ENCODE assay signal across 15 mouse cellular contexts in the genomic region with DNA sequence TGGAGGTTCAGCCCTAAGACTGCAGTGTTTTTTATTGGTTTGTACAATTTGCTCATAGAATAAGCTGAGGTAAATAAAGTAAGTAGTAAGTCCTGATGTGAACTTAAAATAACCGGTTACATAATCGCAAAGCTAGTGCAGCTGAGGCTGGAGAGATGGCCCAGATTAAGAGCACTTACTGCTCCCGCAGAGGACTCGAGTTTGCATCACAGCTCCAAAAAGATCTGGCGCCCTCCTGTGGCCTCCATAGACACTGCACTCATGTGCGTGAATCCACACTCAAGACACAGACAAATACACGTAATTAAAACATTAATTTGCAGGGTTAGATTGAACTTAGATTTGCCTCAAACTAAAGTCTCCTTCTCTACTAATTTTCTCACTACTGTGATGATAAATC.
DNase-seq lines count a peak whose midpoint lies in the region; ATAC-seq and TF ChIP-seq lines count a peak whose summit lies in the region.
"Had no signal": no experiment of that assay in that cellular context is flagged by ENCODE, and none has a peak within 500 bp of the region (broad histone marks: within the 10 kb centered on the region; RNA-seq: fewer than 3 reads in every experiment).

No protein-coding gene starts in this region.

- no peaks in the 10 kb centered on the region for H3K79me2 ChIP-seq in heart, adult 2 months (replicated peaks; ENCODE audit: control insufficient read depth, insufficient read depth, low read length)

- ATAC-seq in lung, postnatal 0 days, result no peak
- ATAC-seq in hindbrain, embryonic 11.5 days (ENCODE audit: low FRiP score), result no peak
- ATAC-seq: forebrain, embryonic 16.5 days had no signal

- no peak overlapping the region for H3K9ac ChIP-seq in heart, adult 2 months (ENCODE audit: low read depth, low read length)
- H3K9ac ChIP-seq in lung, postnatal 0 days (replicated peaks; ENCODE audit: low read depth), result no peak overlapping the region
- H3K9ac ChIP-seq in hindbrain, embryonic 11.5 days (ENCODE audit: low read depth, low read length), result no peak overlapping the region
- H3K9ac ChIP-seq: liver, embryonic 15.5 days; neural tube, embryonic 13.5 days had no signal

- H3K27ac ChIP-seq in heart, adult 2 months, result no peak overlapping the region
- no peak overlapping the region for H3K27ac ChIP-seq in lung, postnatal 0 days (ENCODE audit: low read length)
- H3K27ac ChIP-seq in hindbrain, embryonic 11.5 days (ENCODE audit: low read depth, low read length), result no peak overlapping the region
- H3K27ac ChIP-seq: liver, embryonic 15.5 days; midbrain, embryonic 10.5 days; neural tube, embryonic 13.5 days had no signal

- H3K4me1 ChIP-seq in heart, adult 2 months (ENCODE audit: control insufficient read depth, insufficient read depth, low read length), result no peaks in the 10 kb centered on the region
- H3K4me1 ChIP-seq in lung, postnatal 0 days (ENCODE audit: insufficient read depth, low read depth, low read length), result no peaks in the 10 kb centered on the region
- no peaks in the 10 kb centered on the region for H3K4me1 ChIP-seq in hindbrain, embryonic 11.5 days (replicated peaks; ENCODE audit: control insufficient read depth, insufficient read depth, low read length)
- H3K4me1 ChIP-seq: liver, embryonic 15.5 days; midbrain, embryonic 10.5 days; neural tube, embryonic 13.5 days had no signal

- H3K4me2 ChIP-seq in lung, postnatal 0 days (replicated peaks; ENCODE audit: low read depth, low read length), result no peak overlapping the region
- no peak overlapping the region for H3K4me2 ChIP-seq in hindbrain, embryonic 11.5 days (replicated peaks; ENCODE audit: low read depth, low read length)
- H3K4me2 ChIP-seq: liver, embryonic 15.5 days; neural tube, embryonic 13.5 days had no signal

- TF ChIP-seq EP300 in heart, adult 2 months (IDR thresholded peaks at IDR 0.05; ENCODE audit: insufficient read depth, low read depth, low read length), result no peak
- no peak for TF ChIP-seq EP300 in lung, postnatal 0 days (IDR thresholded peaks at IDR 0.05)

- H3K9me3 ChIP-seq in lung, postnatal 0 days (ENCODE audit: low read length), result no peaks in the 10 kb centered on the region
- no peaks in the 10 kb centered on the region for H3K9me3 ChIP-seq in hindbrain, embryonic 11.5 days (ENCODE audit: control insufficient read depth, low read length)
- H3K9me3 ChIP-seq: liver, embryonic 15.5 days; midbrain, embryonic 10.5 days had no signal

- intact Hi-C loops in heart, adult 2 months (cut with DNase I), result no loop called here

- no peaks in the 10 kb centered on the region for H3K27me3 ChIP-seq in heart, adult 2 months (ENCODE audit: control insufficient read depth, insufficient read depth, low read length)
- no peaks in the 10 kb centered on the region for H3K27me3 ChIP-seq in lung, postnatal 0 days (replicated peaks; ENCODE audit: insufficient read depth, low read length)
- no peaks in the 10 kb centered on the region for H3K27me3 ChIP-seq in hindbrain, embryonic 11.5 days (ENCODE audit: control insufficient read depth, insufficient read depth, low read length)
- H3K27me3 ChIP-seq: liver, embryonic 15.5 days; neural tube, embryonic 13.5 days had no signal

- TF ChIP-seq CTCF in heart, adult 2 months (IDR thresholded peaks at IDR 0.05), result peak; percentile 37
- peak; percentile 35; the same call in 1 of the 2 replicates for TF ChIP-seq CTCF in lung, postnatal 0 days (IDR thresholded peaks at IDR 0.05)

- H3K4me3 ChIP-seq in heart, adult 2 months, result no peak overlapping the region
- no peak overlapping the region for H3K4me3 ChIP-seq in lung, postnatal 0 days (ENCODE audit: low read depth, low read length)
- H3K4me3 ChIP-seq in hindbrain, embryonic 11.5 days (ENCODE audit: low read depth, low read length), result no peak overlapping the region
- H3K4me3 ChIP-seq: liver, embryonic 15.5 days; midbrain, embryonic 10.5 days; neural tube, embryonic 13.5 days had no signal

- no peak for DNase-seq in heart, adult 2 months
- no peak for DNase-seq in heart, adult 18-20 months
- no peak for DNase-seq in lung, postnatal 0 days (ENCODE audit: low spot score)
- no peak for DNase-seq in lung, postnatal 36 days
- peak; percentile 44 for DNase-seq in T-cell, adult 2 months (ENCODE audit: low spot score)
- peak; percentile 55 for DNase-seq in thymus, postnatal 25 days
- no peak for DNase-seq in adrenal gland, postnatal 10 days
- DNase-seq in hindbrain, embryonic 11.5 days (ENCODE audit: low spot score), result no peak
- DNase-seq: adrenal gland, postnatal 14 days; cerebellum, adult 18-20 months; kidney, adult 11 months had no signal

- H3K36me3 ChIP-seq in heart, adult 2 months (ENCODE audit: control insufficient read depth, insufficient read depth, low read length), result no peaks in the 10 kb centered on the region
- H3K36me3 ChIP-seq in lung, postnatal 0 days (ENCODE audit: insufficient read depth, low read length), result no peaks in the 10 kb centered on the region
- no peaks in the 10 kb centered on the region for H3K36me3 ChIP-seq in hindbrain, embryonic 11.5 days (ENCODE audit: control insufficient read depth, insufficient read depth, low read length)
- H3K36me3 ChIP-seq: liver, embryonic 15.5 days; midbrain, embryonic 10.5 days; neural tube, embryonic 13.5 days had no signal

- WGBS in heart, adult 2 months, result 84% methylated on average over 7 of the region's 7 CpGs
- WGBS in lung, postnatal 0 days, result 78% methylated on average over 7 of the region's 7 CpGs
- WGBS in hindbrain, embryonic 11.5 days, result 81% methylated on average over 7 of the region's 7 CpGs

- TF ChIP-seq POLR2A in heart, adult 2 months (IDR thresholded peaks at IDR 0.05; ENCODE audit: insufficient read depth, low read depth, low read length), result no peak

Comparison
In these comparisons a context has a peak if more than half of its experiments do, and no peak if none do; other contexts are left out.
1. DNase-seq: peak in T-cell, adult 2 months (single experiment) and thymus, postnatal 25 days (single experiment); none in heart, adult 2 months (0 of 2), heart, adult 18-20 months (0 of 2), lung, postnatal 0 days (single experiment), lung, postnatal 36 days (single experiment), adrenal gland, postnatal 10 days (single experiment) and hindbrain, embryonic 11.5 days (single experiment).